Mouse (Mus musculus) gastrocnemius, postnatal 25 days (tissue): ENCODE data around the gene Myh14. TPM values are rescaled to one million over a fixed set of nuclear protein-coding genes. Genes with fewer than 3 reads are reported as not detected.
A peak's percentile ranks its signal among the peaks of the same experiment; 100 is the strongest.

ENCODE experiments used
- DNase-seq: peaks from one replicate; pipeline ENCODE4 v3.0.0; 2022
- total RNA-seq, 2 experiments: library from RNA; stranded (reverse); gene quantifications; 1 replicate in 1 of 2; 2 replicates in 1 of 2; pipeline ENCODE4 v1.2.3; 2021

Myh14 gene
- total RNA-seq, 2 experiments from 2014 or later: 23.0 to 24.7 TPM

- no peak for DNase-seq
Observed at GRCm38 (mm10) chr7:44669103-44669502, 1.5 kb downstream of the Myh14 start.

- no peak for DNase-seq
Observed at GRCm38 (mm10) chr7:44667996-44668738, 2.5 kb downstream of the Myh14 start.

GRCm38 (mm10) chr7:44666462-44666861, 4.2 kb downstream of the Myh14 start:
- no peak for DNase-seq

- no peak for DNase-seq
Observed at GRCm38 (mm10) chr7:44664731-44665130, 5.9 kb downstream of the Myh14 start.

GRCm38 (mm10) chr7:44663546-44663945, 7.1 kb downstream of the Myh14 start:
- DNase-seq: no peak

- DNase-seq: no peak
Observed at GRCm38 (mm10) chr7:44662569-44662968, 8.1 kb downstream of the Myh14 start.

GRCm38 (mm10) chr7:44662168-44662567, 8.5 kb downstream of the Myh14 start:
- DNase-seq: no peak

GRCm38 (mm10) chr7:44661219-44661618, 9.4 kb downstream of the Myh14 start:
- DNase-seq: no peak

GRCm38 (mm10) chr7:44655504-44655903, 15.1 kb downstream of the Myh14 start:
- no peak for DNase-seq

GRCm38 (mm10) chr7:44653773-44654172, 16.9 kb downstream of the Myh14 start:
- DNase-seq: no peak

- DNase-seq: no peak
Observed at GRCm38 (mm10) chr7:44651416-44651815, 19.2 kb downstream of the Myh14 start.

GRCm38 (mm10) chr7:44649990-44650389, 20.7 kb downstream of the Myh14 start:
- no peak for DNase-seq

GRCm38 (mm10) chr7:44649094-44649610, 21.5 kb downstream of the Myh14 start:
- no peak for DNase-seq

- DNase-seq: peak; percentile 45
Observed at GRCm38 (mm10) chr7:44647729-44648128, 22.9 kb downstream of the Myh14 start.

- no peak for DNase-seq
Observed at GRCm38 (mm10) chr7:44647042-44647724, 23.5 kb downstream of the Myh14 start.

- no peak for DNase-seq
Observed at GRCm38 (mm10) chr7:44645951-44646350, 24.7 kb downstream of the Myh14 start.

GRCm38 (mm10) chr7:44645256-44645655, 25.4 kb downstream of the Myh14 start:
- no peak for DNase-seq

GRCm38 (mm10) chr7:44641887-44642286, 28.8 kb downstream of the Myh14 start:
- DNase-seq: no peak

- no peak for DNase-seq
Observed at GRCm38 (mm10) chr7:44640843-44641605, 29.6 kb downstream of the Myh14 start.

- no peak for DNase-seq
Observed at GRCm38 (mm10) chr7:44638663-44639062, 32.0 kb downstream of the Myh14 start.

GRCm38 (mm10) chr7:44636684-44637083, 34.0 kb downstream of the Myh14 start:
- no peak for DNase-seq

- no peak for DNase-seq
Observed at GRCm38 (mm10) chr7:44633407-44633806, 37.2 kb downstream of the Myh14 start.

GRCm38 (mm10) chr7:44632676-44633075, 38.0 kb downstream of the Myh14 start:
- DNase-seq: no peak
